Mouse (Mus musculus): ENCODE measurements at regions not wholly inside any gene's neighbourhood (a gene's known extent, or its start where the extent isn't known, plus 50 kb on each side); places are given as distances from the start of the nearest gene placed in this dataset.

- TF ChIP-seq POLR2A (IDR thresholded peaks at IDR 0.05; ENCODE audit: low read depth, low read length) = no peak
- no peak for TF ChIP-seq CTCF (conservative IDR thresholded peaks at IDR 0.05; ENCODE audit: insufficient read depth, insufficient read length, low read depth, low read length)
- H3K4me3 ChIP-seq (ENCODE audit: insufficient read depth, low read depth, low read length) = no peak overlapping the region
- 15% methylated on average over 1 of the region's 1 CpGs for WGBS
These were observed 145.6 kb downstream of the Edn1 start for GRCm38 (mm10) chr13:42446921-42447320.

GRCm38 (mm10) chr13:42453665-42454064, 152.4 kb downstream of the Edn1 start:
- 70% methylated on average over 5 of the region's 5 CpGs for WGBS
- Histone ChIP-seq H3K27ac (ENCODE audit: insufficient read depth, low read depth, low read length) (no peak overlapping the region), H3K4me3 (ENCODE audit: insufficient read depth, low read depth, low read length) (no peak overlapping the region), H3K27me3 (replicated peaks; ENCODE audit: control insufficient read depth, insufficient read depth, low read length) (no peaks in the 10 kb centered on the region), H3K4me1 (ENCODE audit: control insufficient read depth, insufficient read depth, low read length) (no peaks in the 10 kb centered on the region), H3K36me3 (ENCODE audit: control insufficient read depth, insufficient read depth, low read length) (no peaks in the 10 kb centered on the region)
- no peak for DNase-seq
- TF ChIP-seq POLR2A (IDR thresholded peaks at IDR 0.05; ENCODE audit: low read depth, low read length) (no peak), CTCF (conservative IDR thresholded peaks at IDR 0.05; ENCODE audit: insufficient read depth, insufficient read length, low read depth, low read length) (no peak)

More at GRCm38 (mm10) chr13:42446921-42447320, 145.6 kb downstream of the Edn1 start:
- no peak for DNase-seq
- H3K4me1 ChIP-seq (ENCODE audit: control insufficient read depth, insufficient read depth, low read length) = no peaks in the 10 kb centered on the region
- no peak overlapping the region for H3K27ac ChIP-seq (ENCODE audit: insufficient read depth, low read depth, low read length)
- H3K27me3 ChIP-seq (replicated peaks; ENCODE audit: control insufficient read depth, insufficient read depth, low read length) = no peaks in the 10 kb centered on the region
- H3K36me3 ChIP-seq (ENCODE audit: control insufficient read depth, insufficient read depth, low read length) = no peaks in the 10 kb centered on the region

- Histone ChIP-seq H3K4me3 (ENCODE audit: insufficient read depth, low read depth, low read length) (no peak overlapping the region), H3K4me1 (ENCODE audit: control insufficient read depth, insufficient read depth, low read length) (no peaks in the 10 kb centered on the region), H3K27ac (ENCODE audit: insufficient read depth, low read depth, low read length) (no peak overlapping the region), H3K36me3 (ENCODE audit: control insufficient read depth, insufficient read depth, low read length) (no peaks in the 10 kb centered on the region), H3K27me3 (replicated peaks; ENCODE audit: control insufficient read depth, insufficient read depth, low read length) (no peaks in the 10 kb centered on the region)
- TF ChIP-seq CTCF (conservative IDR thresholded peaks at IDR 0.05; ENCODE audit: insufficient read depth, insufficient read length, low read depth, low read length) (no peak), POLR2A (IDR thresholded peaks at IDR 0.05; ENCODE audit: low read depth, low read length) (no peak)
- 88% methylated on average over 3 of the region's 3 CpGs for WGBS
- DNase-seq = no peak
These were observed 158.6 kb downstream of the Edn1 start for GRCm38 (mm10) chr13:42459892-42460291.

- peak; percentile 10 for DNase-seq
- Histone ChIP-seq H3K4me1 (ENCODE audit: control insufficient read depth, insufficient read depth, low read length) (no peaks in the 10 kb centered on the region), H3K27me3 (replicated peaks; ENCODE audit: control insufficient read depth, insufficient read depth, low read length) (no peaks in the 10 kb centered on the region), H3K36me3 (ENCODE audit: control insufficient read depth, insufficient read depth, low read length) (no peaks in the 10 kb centered on the region), H3K4me3 (ENCODE audit: insufficient read depth, low read depth, low read length) (no peak overlapping the region), H3K27ac (ENCODE audit: insufficient read depth, low read depth, low read length) (no peak overlapping the region)
- TF ChIP-seq CTCF (conservative IDR thresholded peaks at IDR 0.05; ENCODE audit: insufficient read depth, insufficient read length, low read depth, low read length) = no peak
- TF ChIP-seq POLR2A (IDR thresholded peaks at IDR 0.05; ENCODE audit: low read depth, low read length) = no peak
- WGBS = 63% methylated on average over 3 of the region's 3 CpGs
These were observed 177.5 kb downstream of the Edn1 start for GRCm38 (mm10) chr13:42478825-42479224.

- no peak for DNase-seq
- 69% methylated on average over 4 of the region's 4 CpGs for WGBS
- Histone ChIP-seq H3K27me3 (replicated peaks; ENCODE audit: control insufficient read depth, insufficient read depth, low read length) (no peaks in the 10 kb centered on the region), H3K4me3 (ENCODE audit: insufficient read depth, low read depth, low read length) (no peak overlapping the region), H3K4me1 (ENCODE audit: control insufficient read depth, insufficient read depth, low read length) (no peaks in the 10 kb centered on the region), H3K36me3 (ENCODE audit: control insufficient read depth, insufficient read depth, low read length) (no peaks in the 10 kb centered on the region), H3K27ac (ENCODE audit: insufficient read depth, low read depth, low read length) (no peak overlapping the region)
- TF ChIP-seq POLR2A (IDR thresholded peaks at IDR 0.05; ENCODE audit: low read depth, low read length) (no peak), CTCF (conservative IDR thresholded peaks at IDR 0.05; ENCODE audit: insufficient read depth, insufficient read length, low read depth, low read length) (no peak)
These were observed 189.3 kb upstream of the Phactr1 start for GRCm38 (mm10) chr13:42490956-42491680.

GRCm38 (mm10) chr13:42494371-42494770, 186.1 kb upstream of the Phactr1 start:
- 57% methylated on average over 5 of the region's 5 CpGs for WGBS
- H3K4me3 ChIP-seq (ENCODE audit: insufficient read depth, low read depth, low read length) = no peak overlapping the region
- H3K27ac ChIP-seq (ENCODE audit: insufficient read depth, low read depth, low read length) = peak overlapping the region; percentile 2; the same call in 1 of the 2 replicates
- no peaks in the 10 kb centered on the region for H3K36me3 ChIP-seq (ENCODE audit: control insufficient read depth, insufficient read depth, low read length)
- H3K4me1 ChIP-seq (ENCODE audit: control insufficient read depth, insufficient read depth, low read length) = no peaks in the 10 kb centered on the region
- H3K27me3 ChIP-seq (replicated peaks; ENCODE audit: control insufficient read depth, insufficient read depth, low read length) = no peaks in the 10 kb centered on the region
- no peak for DNase-seq
- no peak for TF ChIP-seq POLR2A (IDR thresholded peaks at IDR 0.05; ENCODE audit: low read depth, low read length)
- TF ChIP-seq CTCF (conservative IDR thresholded peaks at IDR 0.05; ENCODE audit: insufficient read depth, insufficient read length, low read depth, low read length) = no peak

- no peak for DNase-seq
- H3K36me3 ChIP-seq (ENCODE audit: control insufficient read depth, insufficient read depth, low read length) = no peaks in the 10 kb centered on the region
- 77% methylated on average over 4 of the region's 4 CpGs for WGBS
- H3K27me3 ChIP-seq (replicated peaks; ENCODE audit: control insufficient read depth, insufficient read depth, low read length) = no peaks in the 10 kb centered on the region
- no peaks in the 10 kb centered on the region for H3K4me1 ChIP-seq (ENCODE audit: control insufficient read depth, insufficient read depth, low read length)
- no peak overlapping the region for H3K27ac ChIP-seq (ENCODE audit: insufficient read depth, low read depth, low read length)
- TF ChIP-seq POLR2A (IDR thresholded peaks at IDR 0.05; ENCODE audit: low read depth, low read length) (no peak), CTCF (conservative IDR thresholded peaks at IDR 0.05; ENCODE audit: insufficient read depth, insufficient read length, low read depth, low read length) (no peak)
- H3K4me3 ChIP-seq (ENCODE audit: insufficient read depth, low read depth, low read length) = no peak overlapping the region
These were observed 182.1 kb upstream of the Phactr1 start for GRCm38 (mm10) chr13:42498351-42498750.
